Mouse (Mus musculus): ENCODE data around the gene Map3k12. TPM values are rescaled to one million over a fixed set of nuclear protein-coding genes. Genes with fewer than 3 reads are reported as not detected.

Map3k12 gene
- polyA plus RNA-seq, 1 experiment from 2014 or later: 55.7 TPM

Other genes with a start within 250 kb of the Map3k12 start
- 0.06 and 0.14 TPM in 2 replicates for gene Gm9918, start 246.5 kb downstream of the Map3k12 start, polyA plus RNA-seq (2015; fragmentation: Nextera tagmentation; extraction: Ambion mirVana)
- gene Mfsd5, start 237.6 kb downstream of the Map3k12 start, polyA plus RNA-seq (2015; fragmentation: Nextera tagmentation; extraction: Ambion mirVana): 65.9 and 67.6 TPM in 2 replicates
- gene Espl1, start 220.8 kb downstream of the Map3k12 start, polyA plus RNA-seq (2015; fragmentation: Nextera tagmentation; extraction: Ambion mirVana): 4.1 and 6.4 TPM in 2 replicates
- 448 and 464 TPM in 2 replicates for gene Pfdn5, start 190.9 kb downstream of the Map3k12 start, polyA plus RNA-seq (2015; fragmentation: Nextera tagmentation; extraction: Ambion mirVana)
- gene Myg1, start 185.4 kb downstream of the Map3k12 start, polyA plus RNA-seq (2015; fragmentation: Nextera tagmentation; extraction: Ambion mirVana): 88.1 and 99.0 TPM in 2 replicates
- 36.1 and 38.1 TPM in 2 replicates for gene Aaas, start 166.3 kb downstream of the Map3k12 start, polyA plus RNA-seq (2015; fragmentation: Nextera tagmentation; extraction: Ambion mirVana)
- 0.46 and 1.0 TPM in 2 replicates for gene Sp7, start 149.9 kb downstream of the Map3k12 start, polyA plus RNA-seq (2015; fragmentation: Nextera tagmentation; extraction: Ambion mirVana)
- gene Sp1, start 110.9 kb downstream of the Map3k12 start, polyA plus RNA-seq (2015; fragmentation: Nextera tagmentation; extraction: Ambion mirVana): 3.4 and 3.5 TPM in 2 replicates
- gene Amhr2, start 71.7 kb downstream of the Map3k12 start, polyA plus RNA-seq (2015; fragmentation: Nextera tagmentation; extraction: Ambion mirVana): 0.10 and 0.30 TPM in 2 replicates
- gene Prr13, start 58.0 kb downstream of the Map3k12 start, polyA plus RNA-seq (2015; fragmentation: Nextera tagmentation; extraction: Ambion mirVana): 83.3 and 98.7 TPM in 2 replicates
- gene Pcbp2, start 46.5 kb downstream of the Map3k12 start, polyA plus RNA-seq (2015; fragmentation: Nextera tagmentation; extraction: Ambion mirVana): 120 TPM in 2 replicates
- 8.1 and 21.8 TPM in 2 replicates for gene Gm10337, start 13.3 kb downstream of the Map3k12 start, polyA plus RNA-seq (2015; fragmentation: Nextera tagmentation; extraction: Ambion mirVana)
- 104 and 109 TPM in 2 replicates for gene Tarbp2, start 1.1 kb upstream of the Map3k12 start, polyA plus RNA-seq (2015; fragmentation: Nextera tagmentation; extraction: Ambion mirVana)
- 4.1 and 5.0 TPM in 2 replicates for gene Npff, start 7.9 kb upstream of the Map3k12 start, polyA plus RNA-seq (2015; fragmentation: Nextera tagmentation; extraction: Ambion mirVana)
- not detected in 2 replicates for gene Gm28047, start 108.0 kb upstream of the Map3k12 start, polyA plus RNA-seq (2015; fragmentation: Nextera tagmentation; extraction: Ambion mirVana)
- 16.5 and 20.6 TPM in 2 replicates for gene Atf7, start 108.4 kb upstream of the Map3k12 start, polyA plus RNA-seq (2015; fragmentation: Nextera tagmentation; extraction: Ambion mirVana)
- 41.0 and 50.2 TPM in 2 replicates for gene Atp5g2, start 155.3 kb upstream of the Map3k12 start, polyA plus RNA-seq (2015; fragmentation: Nextera tagmentation; extraction: Ambion mirVana)
- 34.6 and 40.9 TPM in 2 replicates for gene Calcoco1, start 205.1 kb upstream of the Map3k12 start, polyA plus RNA-seq (2015; fragmentation: Nextera tagmentation; extraction: Ambion mirVana)

All from hindbrain, embryonic 16.5 days (tissue).